Comparison of ENCODE assay signal across 16 mouse cellular contexts in genomic region chr10:32400961-32401360, GRCm38 (mm10).
"Had no signal": no experiment of that assay in that cellular context is flagged by ENCODE, and none has a peak within 500 bp of the region (broad histone marks: within the 10 kb centered on the region; RNA-seq: fewer than 3 reads in every experiment).

No protein-coding gene starts in this region.

- H3K27ac ChIP-seq: lung, embryonic 15.5 days; macrophage; midbrain, embryonic 13.5 days; midbrain, embryonic 15.5 days; neural tube, embryonic 12.5 days; stomach, embryonic 15.5 days; stomach, postnatal 0 days had no signal

- H3K36me3 ChIP-seq: lung, embryonic 15.5 days; midbrain, embryonic 13.5 days; midbrain, embryonic 15.5 days; neural tube, embryonic 12.5 days; stomach, embryonic 15.5 days had no signal

- H3K4me3 ChIP-seq: lung, embryonic 15.5 days; megakaryocyte, embryonic 14.5 days; midbrain, embryonic 13.5 days; midbrain, embryonic 15.5 days; neural tube, embryonic 12.5 days; stomach, embryonic 15.5 days had no signal

- DNase-seq: liver, postnatal 0 days; lung, adult 2 months; lung, postnatal 14 days; lung, postnatal 36 days; right cerebral cortex, postnatal 14 days; thymus, adult 18-20 months; thymus, postnatal 25 days; thymus, postnatal 4 days had no signal

- H3K4me1 ChIP-seq: lung, embryonic 15.5 days; megakaryocyte, embryonic 14.5 days; midbrain, embryonic 13.5 days; midbrain, embryonic 15.5 days; neural tube, embryonic 12.5 days; stomach, embryonic 15.5 days had no signal

- H3K27me3 ChIP-seq: lung, embryonic 15.5 days; megakaryocyte, embryonic 14.5 days; midbrain, embryonic 13.5 days; midbrain, embryonic 15.5 days; neural tube, embryonic 12.5 days; stomach, embryonic 15.5 days had no signal
